Mouse (Mus musculus) CD4-positive, CD25-positive, alpha-beta regulatory T cell, adult 4 months (primary cell): ENCODE measurements around the gene Scn3b. TPM values are rescaled to one million over a fixed set of nuclear protein-coding genes. Genes with fewer than 3 reads are reported as not detected.

Experiments used
- ATAC-seq: one replicate; pipeline ENCODE4 v1.8.0; 2017
- polyA plus RNA-seq, 2 experiments: library from polyadenylated mRNA; unstranded; fragments of 100-300 nt; shearing (Covaris generic); gene quantifications; one replicate each; pipeline ENCODE4 v1.2.1; 2017

The Scn3b gene
- polyA plus RNA-seq, 2 experiments from 2014 or later = 0.13 TPM; not detected in 1

DNA sequence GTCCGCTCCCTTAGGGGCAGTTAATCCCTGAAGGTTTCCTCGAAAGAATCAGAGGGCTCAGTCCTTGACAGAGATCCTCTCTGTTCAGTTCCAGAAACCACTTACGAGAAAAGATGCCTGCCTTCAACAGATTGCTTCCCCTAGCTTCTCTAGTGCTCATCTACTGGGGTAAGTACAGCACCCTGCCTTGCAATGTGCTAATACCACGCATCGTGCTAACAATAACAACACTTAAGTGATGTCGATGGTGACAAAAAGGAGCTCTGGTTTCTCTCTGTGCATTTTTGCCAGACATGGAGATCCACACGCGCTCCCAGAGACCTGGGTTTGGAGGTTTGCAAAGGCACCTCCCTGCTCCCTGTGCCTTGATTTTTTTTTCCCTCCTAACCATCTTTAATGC, 863 bp downstream of the Scn3b start:
- no peak for ATAC-seq

DNA sequence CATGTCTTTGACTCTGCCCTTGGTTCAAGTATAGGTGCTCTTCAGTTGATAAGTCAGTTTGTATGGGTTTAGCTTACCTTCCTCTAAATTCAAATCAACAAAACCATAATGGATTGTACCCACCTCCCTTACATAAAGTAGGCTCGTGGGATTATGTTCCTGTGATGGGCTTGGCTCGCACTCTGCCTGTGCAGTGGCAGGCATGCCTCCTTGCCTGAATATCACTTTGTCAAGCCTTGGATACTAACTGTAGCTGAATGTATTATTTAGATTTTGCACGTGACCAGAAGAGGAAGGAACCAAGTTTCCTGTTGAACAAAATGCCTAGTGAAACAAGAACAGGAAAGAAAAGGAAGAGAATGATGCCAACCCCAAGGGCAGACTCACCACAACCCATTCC, 2.1 kb downstream of the Scn3b start:
- ATAC-seq = no peak

DNA sequence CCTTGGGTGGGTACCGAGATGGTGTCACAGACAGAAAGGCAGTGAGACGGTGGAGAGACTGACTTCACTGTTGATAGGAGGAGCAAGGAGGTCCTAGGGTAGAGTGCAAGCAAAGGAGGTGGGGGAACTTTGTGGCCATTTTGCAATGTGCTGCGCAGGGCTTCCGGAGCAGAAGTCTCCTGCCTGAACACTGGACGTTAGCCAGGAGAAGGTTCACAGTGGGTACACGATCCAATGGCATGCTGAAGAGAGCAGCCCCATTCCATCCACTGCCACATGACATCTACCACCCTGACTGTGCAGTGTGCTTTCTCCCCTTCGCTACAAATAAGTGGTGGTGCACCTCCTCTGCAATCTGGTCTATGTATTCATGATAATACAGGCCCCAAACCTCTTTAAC, 3.8 kb downstream of the Scn3b start:
- ATAC-seq = no peak

DNA sequence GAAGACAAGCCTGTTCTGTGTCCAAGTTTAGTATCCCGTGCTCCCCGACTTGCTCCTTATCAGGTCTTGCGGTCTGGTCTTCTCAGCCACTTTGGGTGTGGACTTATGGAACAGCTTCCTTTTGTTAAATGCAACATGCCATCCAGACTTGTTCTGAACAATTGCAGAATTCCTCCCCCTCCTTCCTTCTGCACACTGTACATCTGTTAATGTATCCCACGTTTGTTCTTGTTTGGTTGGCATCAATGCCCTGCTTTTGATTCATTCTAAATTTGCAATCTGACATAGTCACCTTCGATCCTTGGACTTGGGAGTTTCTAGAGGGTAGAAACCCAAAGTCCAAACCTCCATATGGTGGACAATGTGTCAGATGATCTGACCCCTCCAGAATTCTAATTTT, 6.9 kb downstream of the Scn3b start:
- ATAC-seq = no peak

DNA sequence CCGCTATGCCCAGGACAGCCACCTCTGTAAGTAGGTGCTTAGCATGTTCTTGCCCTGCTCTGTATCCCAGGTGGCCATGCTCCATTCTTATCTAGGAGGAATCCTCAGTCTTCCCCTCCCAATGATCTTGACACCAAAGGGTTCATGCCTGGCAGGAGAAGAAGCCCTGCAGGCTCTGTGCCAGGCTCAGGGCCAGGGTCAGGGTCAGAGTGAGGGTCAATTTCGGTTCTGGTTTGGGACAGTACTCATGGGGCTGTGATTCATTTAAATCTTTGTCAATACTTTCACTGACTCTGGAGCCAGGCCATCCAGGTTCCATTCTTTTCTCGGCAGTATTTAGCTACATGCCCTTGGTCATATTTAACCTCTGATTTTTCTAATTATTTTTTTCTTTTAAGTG, 8.7 kb downstream of the Scn3b start:
- no peak for ATAC-seq

DNA sequence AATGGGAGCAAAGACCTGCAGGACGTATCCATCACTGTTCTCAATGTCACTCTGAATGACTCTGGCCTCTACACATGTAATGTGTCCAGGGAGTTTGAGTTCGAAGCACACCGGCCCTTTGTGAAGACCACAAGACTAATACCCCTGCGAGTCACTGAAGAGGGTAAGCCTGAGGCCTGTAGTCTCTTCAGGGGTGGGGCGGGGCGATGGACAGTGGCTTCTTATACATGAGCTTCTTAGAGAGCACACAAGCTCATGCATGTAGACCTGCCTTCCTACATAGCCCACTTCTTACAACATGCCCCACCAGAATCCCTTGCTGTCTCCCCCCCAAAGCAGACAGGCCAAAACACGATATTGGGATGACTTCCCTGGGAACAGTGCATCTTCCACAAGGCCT, 10.4 kb downstream of the Scn3b start:
- ATAC-seq = no peak

DNA sequence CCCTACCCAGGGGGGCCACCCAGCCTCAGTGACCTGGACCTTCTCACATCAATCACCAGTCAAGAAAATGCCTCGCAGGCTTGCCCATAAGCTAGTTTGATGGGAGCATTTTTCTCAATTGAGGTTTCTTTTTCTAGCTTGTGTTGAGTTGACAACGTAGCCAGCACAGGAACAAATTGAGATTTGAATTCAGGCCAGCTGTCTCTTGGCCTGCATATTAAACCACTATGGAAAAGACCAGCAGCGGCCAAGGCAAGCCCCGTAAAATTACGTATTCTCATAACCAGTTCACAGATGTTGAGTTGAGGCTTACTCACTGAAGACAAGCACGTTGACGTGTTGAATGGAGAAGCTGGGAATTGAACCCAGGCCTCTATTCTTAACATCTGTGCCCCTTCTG, 14.0 kb downstream of the Scn3b start:
- no peak for ATAC-seq

DNA sequence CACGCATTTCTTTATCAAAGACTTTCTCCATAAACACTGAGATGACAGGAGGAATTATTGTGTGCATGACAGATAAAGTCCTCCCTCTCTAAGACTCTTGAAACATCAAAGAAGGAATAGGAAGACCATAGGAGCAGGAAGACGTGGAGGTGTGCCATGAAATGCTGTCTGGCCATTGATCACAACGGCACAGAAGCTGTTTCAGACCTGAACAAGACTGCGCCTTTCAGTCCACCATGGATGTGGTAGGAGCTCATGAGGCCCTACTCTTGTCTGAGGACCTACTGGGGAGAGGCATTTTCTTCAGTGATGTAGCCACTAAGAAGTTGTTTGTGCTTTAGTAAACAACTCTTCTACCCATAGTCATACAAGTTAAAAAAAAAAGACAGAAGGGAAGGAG, 23.5 kb downstream of the Scn3b start:
- no peak for ATAC-seq

DNA sequence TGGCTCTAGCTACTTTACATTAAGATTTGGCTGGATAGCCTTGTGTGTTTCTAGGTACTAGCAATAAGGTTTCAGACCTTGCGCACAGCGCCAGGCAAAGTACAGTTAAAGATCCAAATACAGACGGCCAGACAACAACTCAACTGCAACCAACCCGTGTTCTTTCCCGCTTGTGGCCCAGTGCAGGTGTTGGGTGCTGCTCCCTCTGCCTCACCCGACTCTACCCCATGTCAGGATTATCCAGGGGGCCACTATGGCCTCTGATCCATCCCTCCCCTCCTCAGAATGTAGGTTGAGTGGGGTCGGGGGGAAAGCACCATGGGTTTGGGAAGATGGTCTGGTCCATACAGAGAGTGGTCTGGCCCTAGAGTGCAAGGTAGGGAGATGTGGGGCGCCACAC, 24.3 kb downstream of the Scn3b start:
- no peak for ATAC-seq

DNA sequence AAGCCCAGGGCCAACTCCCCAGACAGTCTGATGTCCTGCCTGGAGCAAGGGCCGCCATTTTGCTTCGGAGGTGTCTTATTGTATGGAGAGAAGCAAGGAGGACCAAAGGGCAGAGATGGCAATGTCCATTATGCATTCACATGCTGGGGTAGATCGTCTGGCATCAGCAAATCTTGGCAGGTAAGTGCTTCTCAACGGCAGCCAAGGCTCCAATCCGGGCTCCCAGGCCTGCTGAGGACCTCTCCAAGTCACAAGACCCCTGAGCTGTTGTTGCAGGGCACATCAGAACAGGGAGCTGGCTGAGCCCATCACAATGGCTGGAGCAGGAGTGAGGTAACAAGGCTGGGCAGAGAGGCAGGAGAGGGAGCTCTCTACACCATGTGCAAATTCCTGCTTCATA, 24.7 kb downstream of the Scn3b start:
- no peak for ATAC-seq

DNA sequence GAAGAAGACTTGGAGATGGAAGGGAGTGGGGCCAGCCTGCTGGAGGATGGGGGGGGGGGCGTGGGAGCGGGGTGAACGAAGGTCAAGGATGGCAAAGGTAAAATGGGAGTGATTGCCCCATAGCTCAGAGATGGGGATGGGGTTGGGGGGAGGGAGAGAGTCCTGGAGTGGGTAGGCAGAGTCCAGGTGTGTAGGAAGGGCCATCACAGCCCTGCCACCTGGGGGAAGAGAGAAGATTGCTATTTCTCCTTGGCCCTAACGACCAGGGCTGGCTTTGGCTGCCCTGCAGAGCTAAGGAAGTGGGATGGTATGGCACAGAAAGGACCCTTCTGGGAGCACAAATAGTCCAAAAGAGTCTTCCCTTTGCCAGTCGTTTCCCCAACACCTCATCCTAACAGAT, 25.2 kb downstream of the Scn3b start:
- no peak for ATAC-seq

DNA sequence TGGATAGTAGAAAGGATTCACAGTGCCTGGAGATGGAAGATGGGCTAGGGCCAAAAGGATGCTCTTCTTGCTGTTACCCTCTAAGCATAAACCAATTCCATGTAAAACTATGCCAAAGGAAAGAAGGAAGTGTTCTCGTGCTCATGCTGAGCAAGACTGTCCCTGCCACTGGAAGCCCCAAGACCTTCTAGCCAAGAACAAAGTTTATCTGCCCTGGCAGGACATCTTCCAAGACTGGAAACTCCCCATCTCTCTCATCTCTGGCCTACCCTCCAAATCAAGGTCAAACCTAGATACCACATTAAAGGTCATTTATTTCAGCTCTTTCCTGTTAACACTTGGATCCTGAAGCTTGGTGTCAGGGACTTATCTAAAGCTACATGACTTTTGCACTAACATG, 25.8 kb downstream of the Scn3b start:
- ATAC-seq = no peak

DNA sequence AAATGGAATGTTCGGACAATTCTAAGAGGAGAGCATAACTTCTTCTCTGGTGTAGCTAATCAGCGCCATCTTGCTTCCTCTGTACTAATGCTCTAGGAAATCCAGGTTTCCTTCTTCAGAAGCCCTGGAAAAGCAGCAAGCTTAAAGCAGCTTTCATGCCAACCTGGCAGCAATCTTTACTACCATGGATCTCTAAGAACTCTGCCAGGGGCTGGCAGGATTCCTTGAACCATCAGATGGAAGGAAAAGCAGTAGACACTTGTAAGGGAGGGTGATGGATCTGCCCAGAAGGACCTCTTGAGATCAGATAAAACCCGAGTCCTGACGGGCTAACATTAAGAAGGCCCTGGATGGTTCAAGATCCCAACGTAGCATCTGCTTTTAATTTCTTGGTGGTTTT, 27.2 kb downstream of the Scn3b start:
- no peak for ATAC-seq

DNA sequence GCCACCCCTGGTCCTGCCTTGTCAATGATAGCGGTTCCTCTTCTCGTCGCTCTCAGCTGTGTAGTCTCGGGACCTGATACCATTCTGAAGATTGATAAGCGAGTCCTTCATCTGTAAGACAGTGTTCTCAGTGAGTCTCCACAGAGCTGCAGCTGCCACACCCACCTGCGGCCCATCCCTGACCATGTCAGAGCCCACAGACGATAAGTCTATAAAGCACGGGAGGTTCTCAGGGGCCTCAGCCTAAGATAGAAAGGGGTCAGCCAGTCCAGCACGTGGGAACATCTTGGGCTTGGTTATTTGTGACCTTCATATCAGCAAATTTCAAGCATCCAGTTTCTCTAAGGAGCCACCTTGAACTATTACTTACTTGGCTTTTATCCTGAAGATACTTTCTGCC, 29.0 kb downstream of the Scn3b start:
- no peak for ATAC-seq

DNA sequence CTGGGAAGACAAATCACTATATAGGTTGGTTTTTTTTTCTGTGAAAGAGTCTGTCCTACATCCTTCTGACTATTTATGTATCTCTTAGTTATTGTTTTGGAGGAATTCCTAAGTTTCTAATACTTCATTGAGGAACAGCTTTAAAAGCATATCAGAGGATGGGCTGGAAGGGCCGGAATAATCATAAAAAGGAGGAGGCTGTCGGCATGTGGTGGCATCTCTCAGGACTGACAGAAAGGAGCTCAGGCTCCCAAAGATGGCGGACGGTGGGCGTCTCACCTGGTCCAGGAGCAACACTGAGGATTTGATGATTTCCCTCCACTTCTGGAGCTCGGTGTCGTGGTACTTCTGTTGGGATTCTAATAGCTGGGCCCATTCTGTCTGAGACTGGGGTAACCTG, 30.3 kb downstream of the Scn3b start:
- no peak for ATAC-seq

DNA sequence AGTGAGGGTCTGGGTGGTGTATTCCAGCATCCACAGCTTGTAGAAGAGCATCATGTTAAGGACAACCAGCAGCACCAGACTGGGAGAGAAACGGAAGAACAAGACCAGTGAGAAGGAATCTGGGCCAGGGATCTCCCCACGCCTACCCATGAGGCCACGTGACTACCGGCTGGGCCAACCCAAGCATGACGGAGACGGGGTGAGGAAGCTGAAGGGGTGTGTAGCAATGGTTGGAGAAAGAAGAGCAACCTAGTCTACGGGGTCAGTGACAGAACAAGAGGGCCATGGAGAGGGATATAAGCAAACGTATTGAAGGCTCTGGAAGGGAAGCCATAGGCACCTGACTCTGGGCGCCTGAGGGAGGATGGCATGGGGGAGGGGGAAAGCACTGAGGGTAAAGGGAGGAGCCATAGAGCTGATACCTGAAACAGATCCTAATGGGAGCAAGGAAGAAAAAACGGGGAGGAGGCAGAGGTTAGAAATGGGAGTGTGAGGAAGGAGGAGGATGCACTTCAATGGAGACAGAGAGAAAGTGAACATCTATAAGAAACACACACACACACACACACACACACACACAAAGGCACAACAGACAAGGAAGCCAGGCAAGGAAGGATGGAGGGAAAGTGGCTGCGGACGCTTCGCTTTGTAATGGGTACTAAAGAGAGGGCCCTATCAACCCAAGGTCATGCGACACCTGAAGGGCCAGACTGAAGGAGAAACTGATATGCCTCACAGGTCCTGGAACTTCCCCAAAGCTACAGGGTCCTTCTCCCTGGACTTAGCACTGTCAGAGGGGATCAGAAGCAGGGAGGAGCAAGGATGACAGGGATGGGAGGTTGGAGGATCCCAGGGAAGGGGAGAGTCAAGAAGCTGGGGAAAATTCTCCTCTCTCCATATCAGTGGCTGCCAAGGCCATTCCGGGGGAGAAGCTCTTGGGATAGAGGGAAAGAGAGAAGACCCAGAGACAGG, 31.3 kb downstream of the Scn3b start:
- no peak for ATAC-seq

DNA sequence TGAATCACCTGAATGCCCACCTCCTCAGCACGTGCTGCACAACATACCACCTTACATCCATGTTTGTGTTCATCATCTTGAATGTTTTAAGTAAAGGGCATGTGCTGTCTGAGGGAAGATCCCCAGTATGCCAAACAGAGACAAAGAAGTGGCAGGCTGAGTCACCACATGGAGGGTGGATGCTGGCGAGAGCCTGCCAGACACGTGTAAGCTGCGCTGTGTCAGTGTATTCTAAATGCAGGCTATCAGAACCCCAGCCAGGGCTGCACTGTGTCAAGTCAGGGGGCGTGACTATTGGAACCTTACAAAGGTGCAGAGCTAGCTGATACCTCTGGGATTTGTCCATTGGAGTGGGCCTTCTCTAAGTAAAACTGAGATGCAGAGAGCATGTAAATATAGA, 32.5 kb downstream of the Scn3b start:
- no peak for ATAC-seq

DNA sequence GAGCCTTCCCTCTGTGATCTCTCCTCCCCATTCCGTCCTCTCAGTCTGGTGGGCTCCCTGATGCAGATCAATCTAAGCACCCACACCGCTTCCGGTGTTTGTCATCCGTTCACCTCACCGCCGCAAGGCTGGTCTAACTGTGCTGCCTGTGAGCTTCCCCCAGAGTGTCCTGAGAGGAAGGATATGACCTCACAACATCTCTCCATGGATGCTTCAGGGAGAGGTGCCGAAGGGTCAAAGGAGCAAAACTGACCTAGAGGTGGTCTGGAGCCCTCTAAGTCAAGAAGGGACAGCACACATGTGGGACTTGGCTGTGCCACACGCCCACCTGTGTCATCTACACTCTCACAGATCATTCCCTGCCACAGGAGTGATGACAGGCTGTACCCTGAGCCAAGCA, 33.4 kb downstream of the Scn3b start:
- no peak for ATAC-seq

DNA sequence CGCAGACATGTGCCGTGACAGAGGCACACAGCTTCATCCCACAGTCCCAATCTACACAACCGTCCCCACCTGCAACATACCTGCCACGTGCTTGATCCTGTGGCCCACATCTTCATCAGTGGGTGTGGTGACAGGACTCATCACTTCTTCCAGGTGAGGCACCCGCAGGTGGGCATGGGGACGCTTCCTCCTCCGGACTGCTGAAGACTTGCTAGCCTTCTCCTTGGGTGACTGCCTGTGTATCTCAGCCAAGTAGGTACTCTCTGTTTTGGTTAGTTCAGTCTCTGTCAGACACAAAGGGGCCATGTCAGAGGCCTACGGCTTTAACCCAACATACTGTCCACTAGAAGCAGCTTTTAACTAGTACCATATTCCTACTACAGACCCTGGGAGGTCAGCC, 35.2 kb downstream of the Scn3b start:
- ATAC-seq = no peak

DNA sequence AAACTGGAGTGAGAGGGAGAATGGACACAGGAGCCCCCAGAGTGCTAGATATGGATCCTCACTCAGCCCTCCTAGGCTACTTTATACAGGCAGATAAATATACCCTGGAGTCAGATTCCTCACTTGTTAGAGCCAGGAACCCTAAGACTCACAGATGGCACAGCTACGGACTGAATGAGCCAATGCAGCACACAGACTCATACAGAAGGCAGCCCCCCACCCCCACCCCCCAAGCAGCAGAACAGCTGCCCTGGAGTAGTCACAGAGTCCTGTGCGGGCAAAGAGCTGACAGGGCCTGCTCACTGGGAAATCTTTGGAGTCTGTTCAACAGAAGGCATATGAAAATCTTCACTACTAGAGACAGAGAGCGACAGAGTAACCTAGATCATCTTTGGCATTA, 38.3 kb downstream of the Scn3b start:
- no peak for ATAC-seq

DNA sequence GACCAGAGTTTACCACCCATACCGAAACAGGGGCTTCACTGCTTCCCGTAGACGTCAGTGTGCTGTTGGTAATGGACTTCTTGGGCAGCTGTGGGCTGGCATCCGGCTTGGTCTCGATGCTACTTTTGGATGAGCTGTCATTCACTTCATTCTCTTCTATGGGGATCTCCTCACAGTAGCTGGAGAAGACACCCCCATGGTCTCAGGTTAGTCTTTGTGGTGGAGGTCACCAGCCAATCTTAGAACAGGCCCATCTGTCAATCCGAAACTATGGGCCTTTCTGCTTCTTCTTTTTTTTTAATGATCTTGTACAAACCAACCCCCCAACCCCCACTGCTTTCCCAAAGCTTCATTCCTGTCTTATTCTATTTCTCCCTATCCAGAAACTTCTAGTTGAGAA, 40.9 kb downstream of the Scn3b start:
- ATAC-seq = no peak

DNA sequence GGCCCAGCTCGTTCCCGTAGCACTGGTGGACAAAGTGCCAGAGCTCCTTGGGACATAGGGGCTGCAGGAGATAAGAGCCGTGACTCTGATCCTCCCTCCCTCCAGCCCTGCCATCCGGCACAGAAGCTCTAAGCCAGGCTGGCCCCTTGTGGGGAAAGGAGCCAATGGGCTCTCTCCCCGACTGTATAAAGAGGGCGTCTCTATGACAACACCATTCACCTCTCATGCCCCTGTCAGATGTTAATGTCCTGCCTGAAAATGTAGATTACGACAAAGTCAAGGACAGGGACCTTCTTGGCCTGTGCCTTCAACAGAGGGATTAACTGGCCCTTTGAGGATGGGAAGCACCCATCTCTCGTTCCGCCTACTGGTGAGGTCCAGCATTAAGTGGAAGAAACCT, 42.8 kb downstream of the Scn3b start:
- no peak for ATAC-seq

DNA sequence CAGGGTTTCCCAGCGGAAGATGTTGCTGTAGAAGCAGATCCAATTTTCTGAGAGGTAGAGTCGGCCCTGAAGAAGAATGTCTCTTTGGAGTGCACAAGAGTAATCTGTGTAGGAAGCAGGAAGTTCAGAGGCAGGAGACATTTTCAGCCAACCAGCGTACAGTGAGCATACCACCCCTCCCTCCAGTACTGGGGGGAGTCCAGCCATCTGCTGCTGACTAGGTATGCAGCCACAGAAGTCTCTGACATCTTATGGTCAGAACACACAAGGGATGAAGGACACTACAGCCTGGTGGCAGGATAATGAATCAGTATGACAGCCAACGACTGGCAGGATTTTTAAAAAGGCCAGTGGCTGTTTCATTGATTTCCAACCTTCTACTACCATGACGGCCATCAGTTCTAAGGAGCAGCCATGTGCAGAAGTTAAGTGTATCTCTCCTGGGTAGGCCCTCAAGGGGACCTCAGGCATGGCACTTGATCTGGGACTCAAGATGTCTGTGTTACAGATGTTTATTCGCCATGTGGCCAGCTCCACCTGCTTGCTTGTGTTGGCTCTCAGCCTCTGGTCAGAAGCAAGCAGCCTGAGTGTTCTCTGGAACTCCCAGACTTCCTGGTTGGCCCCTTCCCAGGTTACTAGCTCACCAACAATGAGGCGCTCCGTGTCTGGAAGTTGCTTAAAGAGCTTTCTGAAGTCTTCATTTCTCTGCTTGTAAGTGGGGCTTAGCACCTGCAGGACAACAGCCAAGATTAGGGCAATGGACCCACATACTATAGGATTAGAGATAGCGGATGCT, 48.0 kb downstream of the Scn3b start:
- ATAC-seq = no peak

DNA sequence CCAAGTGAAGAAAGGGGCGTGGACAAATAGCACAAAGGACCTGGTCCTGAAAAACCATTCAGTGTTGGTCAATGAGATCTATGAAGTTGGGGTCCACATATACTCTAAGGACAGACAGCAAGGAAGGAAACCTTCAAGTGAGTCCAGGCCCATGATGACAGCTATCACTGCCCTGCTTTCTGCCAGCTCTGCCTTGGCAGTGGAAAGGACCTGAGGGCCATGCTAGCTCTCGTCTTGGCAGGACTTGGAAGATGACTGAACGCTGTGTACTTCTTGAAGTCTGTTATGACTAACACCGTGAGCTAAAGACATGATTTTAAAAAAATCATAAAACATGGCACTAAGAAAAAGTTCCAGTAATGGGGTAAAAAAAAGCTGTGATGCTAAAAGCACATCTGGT, 48.7 kb downstream of the Scn3b start:
- no peak for ATAC-seq
